Mouse (Mus musculus): ENCODE data around the gene Ccdc152.
"Not testable (repeated sequence)": the region's sequence is repeated elsewhere in the genome, so short reads cannot be mapped to it uniquely, and the experiment has no call there.

The Ccdc152 gene

GRCm38 (mm10) chr15:3277391-3277790 lies 25.9 kb downstream of the Ccdc152 start:
- DNase-seq (ENCODE audit: low read depth, low spot score) = no peak

- no peak for DNase-seq (ENCODE audit: low read depth, low spot score)
These were observed 30.1 kb downstream of the Ccdc152 start for GRCm38 (mm10) chr15:3273191-3273590.

- DNase-seq (ENCODE audit: low read depth, low spot score) = no peak
These were observed 32.1 kb downstream of the Ccdc152 start for GRCm38 (mm10) chr15:3271216-3271615.

- DNase-seq (ENCODE audit: low read depth, low spot score) = no peak
These were observed 32.7 kb downstream of the Ccdc152 start for GRCm38 (mm10) chr15:3270646-3271077.

GRCm38 (mm10) chr15:3269996-3270645 lies 33.2 kb downstream of the Ccdc152 start:
- no peak for DNase-seq (ENCODE audit: low read depth, low spot score)

GRCm38 (mm10) chr15:3269496-3269895 lies 33.8 kb downstream of the Ccdc152 start:
- DNase-seq (ENCODE audit: low read depth, low spot score) = no peak

GRCm38 (mm10) chr15:3268247-3268646 lies 35.1 kb downstream of the Ccdc152 start, which contains the start of gene Selenop:
Gene Selenop, plus strand, starts transcription at chr15:3268547.
- DNase-seq (ENCODE audit: low read depth, low spot score) = no peak

- DNase-seq (ENCODE audit: low read depth, low spot score) = no peak
These were observed 38.5 kb downstream of the Ccdc152 start for GRCm38 (mm10) chr15:3264828-3265227.

GRCm38 (mm10) chr15:3264293-3264692 lies 39.0 kb downstream of the Ccdc152 start:
- no peak for DNase-seq (ENCODE audit: low read depth, low spot score)

GRCm38 (mm10) chr15:3262883-3263282 lies 40.4 kb downstream of the Ccdc152 start:
- DNase-seq (ENCODE audit: low read depth, low spot score) = no peak

GRCm38 (mm10) chr15:3260309-3260708 lies 43.0 kb downstream of the Ccdc152 start:
- no peak for DNase-seq (ENCODE audit: low read depth, low spot score)

GRCm38 (mm10) chr15:3259025-3259424 lies 44.3 kb downstream of the Ccdc152 start:
- DNase-seq (ENCODE audit: low read depth, low spot score) = no peak

GRCm38 (mm10) chr15:3251718-3252067 lies 51.6 kb downstream of the Ccdc152 start:
- no peak for DNase-seq (ENCODE audit: low read depth, low spot score)

GRCm38 (mm10) chr15:3251031-3251717 lies 52.2 kb downstream of the Ccdc152 start:
- DNase-seq (ENCODE audit: low read depth, low spot score) = no peak

- DNase-seq (ENCODE audit: low read depth, low spot score) = no peak
These were observed 52.7 kb downstream of the Ccdc152 start for GRCm38 (mm10) chr15:3250620-3251019.

- DNase-seq (ENCODE audit: low read depth, low spot score) = not testable (repeated sequence)
These were observed 58.3 kb downstream of the Ccdc152 start for GRCm38 (mm10) chr15:3245036-3245435.

GRCm38 (mm10) chr15:3237963-3238362 lies 65.4 kb downstream of the Ccdc152 start:
- no peak for DNase-seq (ENCODE audit: low read depth, low spot score)

GRCm38 (mm10) chr15:3236338-3236737 lies 67.0 kb downstream of the Ccdc152 start:
- no peak for DNase-seq (ENCODE audit: low read depth, low spot score)

- no peak for DNase-seq (ENCODE audit: low read depth, low spot score)
These were observed 69.3 kb downstream of the Ccdc152 start for GRCm38 (mm10) chr15:3233837-3234551.

- no peak for DNase-seq (ENCODE audit: low read depth, low spot score)
These were observed 71.0 kb downstream of the Ccdc152 start for GRCm38 (mm10) chr15:3232168-3232835.

GRCm38 (mm10) chr15:3231004-3231403 lies 72.3 kb downstream of the Ccdc152 start:
- DNase-seq (ENCODE audit: low read depth, low spot score) = no peak

Measured in retina, adult 2 months (tissue).